Mouse (Mus musculus) c-Kit-positive CD71-negative TER-119-negative erythroid progenitor cells, embryonic 14.5 days (primary cell): ENCODE results near the gene Pi16.
"Not testable (repeated sequence)": the region's sequence is repeated elsewhere in the genome, so short reads cannot be mapped to it uniquely, and the experiment has no call there.

Experiments used
- DNase-seq: peaks from one replicate; pipeline ENCODE4 v3.0.0-alpha.2; 2013; ENCODE audit warnings: low read depth

Pi16 gene

GRCm38 (mm10) chr17:29317380-29317779 is at the start of gene Pi16:
Pi16 (plus strand) TSS chr17:29317680.
- DNase-seq, result not testable (repeated sequence)

- no peak for DNase-seq
These were observed 49.4 kb upstream of the Pi16 start for GRCm38 (mm10) chr17:29267931-29268681.

- DNase-seq, result peak; percentile 91
These were observed 48.7 kb upstream of the Pi16 start, which contains the start of gene BC004004 for GRCm38 (mm10) chr17:29268682-29269348. BC004004 (plus strand) TSS chr17:29268788.

GRCm38 (mm10) chr17:29269349-29269706 is 48.2 kb upstream of the Pi16 start:
- DNase-seq, result no peak

GRCm38 (mm10) chr17:29270148-29270698 is 47.3 kb upstream of the Pi16 start:
- no peak for DNase-seq

- DNase-seq, result no peak
These were observed 44.3 kb upstream of the Pi16 start for GRCm38 (mm10) chr17:29273156-29273555.

- no peak for DNase-seq
These were observed 43.6 kb upstream of the Pi16 start for GRCm38 (mm10) chr17:29273889-29274288.

- no peak for DNase-seq
These were observed 37.1 kb upstream of the Pi16 start for GRCm38 (mm10) chr17:29280422-29280821.

GRCm38 (mm10) chr17:29281541-29281940 is 35.9 kb upstream of the Pi16 start:
- DNase-seq, result no peak

GRCm38 (mm10) chr17:29282216-29282952 is 35.1 kb upstream of the Pi16 start:
- no peak for DNase-seq

GRCm38 (mm10) chr17:29291793-29292192 is 25.7 kb upstream of the Pi16 start:
- DNase-seq, result no peak

GRCm38 (mm10) chr17:29292996-29293395 is 24.5 kb upstream of the Pi16 start:
- DNase-seq, result no peak

GRCm38 (mm10) chr17:29293807-29294605 is 23.5 kb upstream of the Pi16 start:
- DNase-seq, result no peak

- DNase-seq, result no peak
These were observed 21.6 kb upstream of the Pi16 start for GRCm38 (mm10) chr17:29295835-29296234.

GRCm38 (mm10) chr17:29297321-29297720 is 20.2 kb upstream of the Pi16 start:
- DNase-seq, result no peak

GRCm38 (mm10) chr17:29297813-29298212 is 19.7 kb upstream of the Pi16 start:
- DNase-seq, result no peak

GRCm38 (mm10) chr17:29299282-29299681 is 18.2 kb upstream of the Pi16 start:
- DNase-seq, result no peak

- DNase-seq, result no peak
These were observed 16.6 kb upstream of the Pi16 start for GRCm38 (mm10) chr17:29300926-29301325.

GRCm38 (mm10) chr17:29301421-29301820 is 16.1 kb upstream of the Pi16 start:
- DNase-seq, result no peak

- no peak for DNase-seq
These were observed 15.3 kb upstream of the Pi16 start for GRCm38 (mm10) chr17:29302149-29302548.

GRCm38 (mm10) chr17:29303087-29303486 is 14.4 kb upstream of the Pi16 start:
- DNase-seq, result no peak

- DNase-seq, result no peak
These were observed 13.6 kb upstream of the Pi16 start for GRCm38 (mm10) chr17:29303856-29304255.
